ENCODE assay signal across 8 mouse cellular contexts in genomic region chr13:76098116-76098492, GRCm38 (mm10). TPM values are rescaled to one million over a fixed set of nuclear protein-coding genes. Genes with fewer than 3 reads are reported as not detected.
DNase-seq lines count a peak whose midpoint lies in the region; ATAC-seq lines count a peak whose summit lies in the region.

No protein-coding gene starts in this region.

- H3K27me3 ChIP-seq in hindbrain, embryonic 13.5 days = no peaks in the 10 kb centered on the region
- H3K27me3 ChIP-seq in liver, embryonic 11.5 days (replicated peaks; ENCODE audit: control insufficient read depth, insufficient read depth, low read length) = no peaks in the 10 kb centered on the region
- H3K27me3 ChIP-seq in neural tube, embryonic 15.5 days (replicated peaks) = no peaks in the 10 kb centered on the region

- H3K27ac ChIP-seq in hindbrain, embryonic 13.5 days = peak overlapping the region; percentile 73
- peak overlapping the region; percentile 71 for H3K27ac ChIP-seq in liver, embryonic 11.5 days (ENCODE audit: low read depth, low read length)
- H3K27ac ChIP-seq in neural tube, embryonic 15.5 days (replicated peaks) = peak overlapping the region; percentile 79

- 0 out of 2 replicates have a peak, but pooled peaks cover 4% of the 10 kb centered on the region for H3K36me3 ChIP-seq in hindbrain, embryonic 13.5 days
- H3K36me3 ChIP-seq in liver, embryonic 11.5 days (ENCODE audit: control insufficient read depth, insufficient read depth, low read length) = no peaks in the 10 kb centered on the region
- H3K36me3 ChIP-seq in neural tube, embryonic 15.5 days = peaks cover 3% of the 10 kb centered on the region; the same call in 1 of the 2 replicates

- peak; percentile 46 for DNase-seq in adrenal gland, postnatal 25 days
- no peak for DNase-seq in adrenal gland, adult 8-10 months
- DNase-seq in thymus, postnatal 10 days (ENCODE audit: low spot score in 2 of 2) = peak; percentile 32 to 61
- no peak for DNase-seq in thymus, adult 18-20 months
- no peak for DNase-seq in liver, embryonic 11.5 days (ENCODE audit: low spot score)
- DNase-seq in layer of hippocampus, postnatal 14 days (ENCODE audit: low spot score in 2 of 2) = no peak

- peak overlapping the region; percentile 53 for H3K4me2 ChIP-seq in hindbrain, embryonic 13.5 days
- H3K4me2 ChIP-seq in liver, embryonic 11.5 days = peak overlapping the region; percentile 73
- peak overlapping the region; percentile 66 for H3K4me2 ChIP-seq in neural tube, embryonic 15.5 days

- 3% methylated on average over 16 of the region's 16 CpGs for WGBS in hindbrain, embryonic 13.5 days
- WGBS in liver, embryonic 11.5 days = 3% methylated on average over 16 of the region's 16 CpGs
- 1% methylated on average over 16 of the region's 16 CpGs for WGBS in neural tube, embryonic 15.5 days

- H3K4me1 ChIP-seq in hindbrain, embryonic 13.5 days (replicated peaks) = peaks cover 6% of the 10 kb centered on the region; the same call in 1 of the 2 replicates
- no peaks in the 10 kb centered on the region; the same call in 1 of the 2 replicates for H3K4me1 ChIP-seq in liver, embryonic 11.5 days (replicated peaks; ENCODE audit: control insufficient read depth, insufficient read depth, low read length)
- H3K4me1 ChIP-seq in neural tube, embryonic 15.5 days = peaks cover 7% of the 10 kb centered on the region

- H3K9me3 ChIP-seq in hindbrain, embryonic 13.5 days = no peaks in the 10 kb centered on the region
- no peaks in the 10 kb centered on the region for H3K9me3 ChIP-seq in liver, embryonic 11.5 days (ENCODE audit: control insufficient read depth, low read length)
- H3K9me3 ChIP-seq in neural tube, embryonic 15.5 days (replicated peaks) = no peaks in the 10 kb centered on the region

- peak overlapping the region; percentile 68 for H3K4me3 ChIP-seq in hindbrain, embryonic 13.5 days
- H3K4me3 ChIP-seq in liver, embryonic 11.5 days (ENCODE audit: low read depth, low read length) = peak overlapping the region; percentile 75
- peak overlapping the region; percentile 73 for H3K4me3 ChIP-seq in neural tube, embryonic 15.5 days (replicated peaks)

- H3K9ac ChIP-seq in hindbrain, embryonic 13.5 days = peak overlapping the region; percentile 68
- H3K9ac ChIP-seq in liver, embryonic 11.5 days (ENCODE audit: low read depth, low read length) = peak overlapping the region; percentile 77
- H3K9ac ChIP-seq in neural tube, embryonic 15.5 days (replicated peaks) = peak overlapping the region; percentile 50

- ATAC-seq in hindbrain, embryonic 13.5 days (ENCODE audit: low FRiP score) = peak; percentile 90
- ATAC-seq in liver, embryonic 11.5 days (replicated peaks; ENCODE audit: low FRiP score) = peak; percentile 81
- peak; percentile 90 for ATAC-seq in neural tube, embryonic 15.5 days (ENCODE audit: low FRiP score)

RNA-seq across cellular contexts. Expression of gene Arsk, which starts 0.4 kb away (rescaled TPM):
- 8.0 and 11.2 TPM in 2 replicates for total RNA-seq in adrenal gland, postnatal 25 days (2021)
- total RNA-seq in adrenal gland, adult 8-10 months (2022) = 10 to 100 TPM in 3 of 4 experiments, 1 to 10 TPM in 1; 9.4 to 17.4 (median 12.3) TPM
- polyA plus RNA-seq in hindbrain, embryonic 13.5 days (2015; fragmentation: Nextera tagmentation; extraction: Ambion mirVana) = 4.1 and 4.7 TPM in 2 replicates
- 5.0 and 5.1 TPM in 2 replicates for polyA plus RNA-seq in liver, embryonic 11.5 days (2014; fragmentation: Nextera tagmentation; extraction: Ambion mirVana)
- 4.2 and 5.0 TPM in 2 replicates for polyA plus RNA-seq in neural tube, embryonic 15.5 days (2015; fragmentation: Nextera tagmentation; extraction: Ambion mirVana)
- 1 to 10 TPM; 4.8 to 7.6 TPM for total RNA-seq in layer of hippocampus, postnatal 14 days (2021)

RNA-seq across cellular contexts. Expression of gene Ttc37, which starts 0.4 kb away (rescaled TPM):
- 33.6 and 34.1 TPM in 2 replicates for total RNA-seq in adrenal gland, postnatal 25 days (2021)
- total RNA-seq in adrenal gland, adult 8-10 months (2022) = 10 to 100 TPM; 26.6 to 31.6 (median 30.5) TPM
- 9.0 and 10.0 TPM in 2 replicates for polyA plus RNA-seq in hindbrain, embryonic 13.5 days (2015; fragmentation: Nextera tagmentation; extraction: Ambion mirVana)
- polyA plus RNA-seq in liver, embryonic 11.5 days (2014; fragmentation: Nextera tagmentation; extraction: Ambion mirVana) = 12.5 and 15.1 TPM in 2 replicates
- 9.0 and 9.1 TPM in 2 replicates for polyA plus RNA-seq in neural tube, embryonic 15.5 days (2015; fragmentation: Nextera tagmentation; extraction: Ambion mirVana)
- 10 to 100 TPM; 19.1 TPM for total RNA-seq in layer of hippocampus, postnatal 14 days (2021)

RNA-seq across cellular contexts. Expression of gene Gpr150, which starts 41.3 kb away (rescaled TPM):
- 0.15 TPM in 1 of 2 replicates, not detected in the other for total RNA-seq in adrenal gland, postnatal 25 days (2021)
- total RNA-seq in adrenal gland, adult 8-10 months (2022) = under 1 TPM in 1 of 4 experiments, not detected in 3; 0.13 TPM
- polyA plus RNA-seq in hindbrain, embryonic 13.5 days (2015; fragmentation: Nextera tagmentation; extraction: Ambion mirVana) = 1.8 and 1.9 TPM in 2 replicates
- polyA plus RNA-seq in liver, embryonic 11.5 days (2014; fragmentation: Nextera tagmentation; extraction: Ambion mirVana) = 2.9 and 3.6 TPM in 2 replicates
- 4.7 and 4.9 TPM in 2 replicates for polyA plus RNA-seq in neural tube, embryonic 15.5 days (2015; fragmentation: Nextera tagmentation; extraction: Ambion mirVana)
- total RNA-seq in layer of hippocampus, postnatal 14 days (2021) = 1 to 10 TPM; 2.9 to 3.3 TPM

Comparison
In these comparisons a context has a peak if more than half of its experiments do, and no peak if none do; other contexts are left out.
1. DNase-seq: peak in adrenal gland, postnatal 25 days (single experiment) and thymus, postnatal 10 days (2 of 2); none in adrenal gland, adult 8-10 months (single experiment), thymus, adult 18-20 months (0 of 2), liver, embryonic 11.5 days (single experiment) and layer of hippocampus, postnatal 14 days (0 of 2).
2. Peak in every context shown above with its lines, with median percentiles within 50 percentile points of each other: ATAC-seq, H3K27ac ChIP-seq, H3K4me2 ChIP-seq, H3K4me3 ChIP-seq and H3K9ac ChIP-seq.